Mouse (Mus musculus) induced T-regulatory cell, adult 2 months (primary cell): ENCODE measurements at regions not wholly inside any gene's neighbourhood (a gene's known extent, or its start where the extent isn't known, plus 50 kb on each side); places are given as distances from the start of the nearest gene placed in this dataset.

Source experiments
- DNase-seq: peaks from one replicate; pipeline ENCODE4 v3.0.0-alpha.2; 2012; ENCODE audit warnings: low read depth

GRCm38 (mm10) chr4:45586310-45586709, 54.0 kb upstream of the Shb start:
- peak; percentile 39 for DNase-seq

- peak; percentile 12 for DNase-seq
Observed at GRCm38 (mm10) chr4:45585188-45585820, 53.0 kb upstream of the Shb start.

- DNase-seq: peak; percentile 14
Observed at GRCm38 (mm10) chr4:45583966-45584365, 51.7 kb upstream of the Shb start.

- DNase-seq: no peak
Observed at GRCm38 (mm10) chr4:45582496-45582895, 50.2 kb upstream of the Shb start.
